Mouse (Mus musculus): Measurements from ENCODE around the gene Trim61. TPM values are rescaled to one million over a fixed set of nuclear protein-coding genes. Genes with fewer than 3 reads are reported as not detected.
"Not testable (repeated sequence)": the region's sequence is repeated elsewhere in the genome, so short reads cannot be mapped to it uniquely, and the experiment has no call there.

The Trim61 gene
- total RNA-seq, 2 experiments from 2014 or later, result not detected

GRCm38 (mm10) chr8:65007616-65008015, 10.7 kb downstream of the Trim61 start:
- ATAC-seq (replicated peaks; ENCODE audit: low FRiP score, poor library complexity, severe bottlenecking), result not testable (repeated sequence)

DNA sequence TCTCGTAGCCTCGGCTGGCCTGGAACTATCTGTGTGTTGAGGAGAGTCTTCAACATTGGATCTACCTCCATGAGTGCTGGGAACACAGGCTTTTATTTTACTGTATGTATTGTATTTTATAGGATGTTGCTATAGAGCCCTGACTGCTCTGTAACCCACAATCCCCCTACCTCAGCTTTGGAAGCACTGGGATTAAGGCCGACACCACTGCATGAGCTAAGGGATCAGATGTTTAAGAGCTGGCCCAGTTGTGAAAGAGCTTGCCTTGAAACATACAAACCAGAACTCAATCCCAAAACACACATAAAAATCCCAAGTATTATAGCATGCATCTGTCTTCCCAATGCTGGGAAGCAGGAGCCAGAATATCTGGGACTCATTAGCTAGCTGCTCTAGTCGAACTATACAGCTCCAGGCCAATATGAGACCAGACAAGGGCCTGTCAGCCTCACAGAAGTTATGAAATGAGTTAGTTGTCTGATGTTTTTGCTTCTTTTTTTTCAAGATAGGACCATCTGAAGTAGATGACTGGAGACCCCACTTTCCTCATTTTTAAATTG, 19.4 kb downstream of the Trim61 start:
- no peak for ATAC-seq (replicated peaks; ENCODE audit: low FRiP score, poor library complexity, severe bottlenecking)

DNA sequence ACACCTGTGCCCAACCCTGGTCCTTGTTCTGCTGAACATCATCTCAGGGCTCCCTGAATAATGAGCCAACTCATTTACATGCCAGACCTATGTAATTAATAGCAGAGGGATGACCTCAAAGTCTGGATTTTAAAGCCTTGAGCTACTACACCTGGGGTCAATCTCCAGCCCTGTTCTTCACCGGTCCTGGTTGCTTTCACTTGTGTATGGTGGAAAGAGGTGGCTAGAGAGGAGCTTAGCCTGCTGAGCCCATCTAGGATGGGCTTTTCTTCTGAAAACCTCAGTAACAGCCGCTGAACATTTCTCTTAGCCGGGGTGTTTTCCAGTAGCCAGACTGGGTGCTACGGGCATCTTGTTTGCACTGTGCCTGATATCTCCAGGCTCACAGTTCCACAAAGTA, 30.6 kb downstream of the Trim61 start, which contains the start of gene Trim75:
Trim75 (minus strand) TSS at position 101 of the 400 bp plus-strand sequence.
- no peak for ATAC-seq (replicated peaks; ENCODE audit: low FRiP score, poor library complexity, severe bottlenecking)

- no peak for ATAC-seq (replicated peaks; ENCODE audit: low FRiP score, poor library complexity, severe bottlenecking)
These were observed 35.0 kb downstream of the Trim61 start for GRCm38 (mm10) chr8:64983150-64983897.

Other genes starting within 250 kb of the Trim61 start
- gene Klhl2, start 168.5 kb downstream of the Trim61 start, total RNA-seq (2015; ENCODE audit: low replicate concordance), result 1.4 and 4.6 TPM in 2 replicates
- 1.2 and 2.6 TPM in 2 replicates for gene Klhl2, start 168.5 kb downstream of the Trim61 start, total RNA-seq (2017; ENCODE audit: low replicate concordance)
- gene Tmem192, start 71.3 kb downstream of the Trim61 start, total RNA-seq (2015; ENCODE audit: low replicate concordance), result 8.8 and 14.4 TPM in 2 replicates
- gene Tmem192, start 71.3 kb downstream of the Trim61 start, total RNA-seq (2017; ENCODE audit: low replicate concordance), result 0.45 and 1.8 TPM in 2 replicates
- not detected in 2 replicates for gene Trim75, start 30.7 kb downstream of the Trim61 start, total RNA-seq (2015; ENCODE audit: low replicate concordance)
- not detected in 2 replicates for gene Trim75, start 30.7 kb downstream of the Trim61 start, total RNA-seq (2017; ENCODE audit: low replicate concordance)
- gene Trim60, start 61 bp upstream of the Trim61 start, total RNA-seq (2015; ENCODE audit: low replicate concordance), result not detected in 2 replicates
- not detected in 2 replicates for gene Trim60, start 61 bp upstream of the Trim61 start, total RNA-seq (2017; ENCODE audit: low replicate concordance)
- not detected in 2 replicates for gene Apela, start 18.8 kb upstream of the Trim61 start, total RNA-seq (2015; ENCODE audit: low replicate concordance)
- gene Apela, start 18.8 kb upstream of the Trim61 start, total RNA-seq (2017; ENCODE audit: low replicate concordance), result not detected in 2 replicates
- not detected in 2 replicates for gene Gm10663, start 56.5 kb upstream of the Trim61 start, total RNA-seq (2015; ENCODE audit: low replicate concordance)
- not detected in 2 replicates for gene Gm10663, start 56.5 kb upstream of the Trim61 start, total RNA-seq (2017; ENCODE audit: low replicate concordance)
- gene BC030870, start 111.0 kb upstream of the Trim61 start, total RNA-seq (2015; ENCODE audit: low replicate concordance), result not detected in 2 replicates
- not detected in 2 replicates for gene BC030870, start 111.0 kb upstream of the Trim61 start, total RNA-seq (2017; ENCODE audit: low replicate concordance)